Mouse (Mus musculus) E14TG2a.4 (cell line): ENCODE data around the gene Csnk2a2.

Experiments used
- CTCF ChIP-seq: conservative IDR thresholded peaks from 2 replicates; pipeline ENCODE4 v1.5.1; 2014; ENCODE audit warnings: low read length
- NANOG ChIP-seq: IDR thresholded peaks from 2 replicates; pipeline ENCODE4 v1.6.1; 2014; ENCODE audit warnings: borderline replicate concordance, low read length, mixed read lengths
- POU5F1 ChIP-seq: IDR thresholded peaks from 2 replicates; pipeline ENCODE4 v1.6.1; 2014; ENCODE audit warnings: low read length, borderline replicate concordance

- TF ChIP-seq CTCF = no peak
- no peak; the same call in 1 of the 2 replicates for TF ChIP-seq NANOG
- TF ChIP-seq POU5F1 = no peak
Measured at GRCm38 (mm10) chr8:95533584-95534387, 43.9 kb upstream of the Csnk2a2 start, which contains the start of gene Ccdc113.
